Mouse (Mus musculus) central nervous system, embryonic 18 days (tissue): ENCODE data around the gene Rpl21. TPM values are rescaled to one million over a fixed set of nuclear protein-coding genes. Genes with fewer than 3 reads are reported as not detected.

Experiments
- polyA plus RNA-seq: library from polyadenylated mRNA; depleted of rRNA; stranded (reverse); fragments of >200 nt; gene quantifications from 2 replicates; pipeline ENCODE4 v1.2.3, GENCODE M21; 2012; rRNA removed

Rpl21 gene
- polyA plus RNA-seq: 422 and 424 TPM in 2 replicates

DNA sequence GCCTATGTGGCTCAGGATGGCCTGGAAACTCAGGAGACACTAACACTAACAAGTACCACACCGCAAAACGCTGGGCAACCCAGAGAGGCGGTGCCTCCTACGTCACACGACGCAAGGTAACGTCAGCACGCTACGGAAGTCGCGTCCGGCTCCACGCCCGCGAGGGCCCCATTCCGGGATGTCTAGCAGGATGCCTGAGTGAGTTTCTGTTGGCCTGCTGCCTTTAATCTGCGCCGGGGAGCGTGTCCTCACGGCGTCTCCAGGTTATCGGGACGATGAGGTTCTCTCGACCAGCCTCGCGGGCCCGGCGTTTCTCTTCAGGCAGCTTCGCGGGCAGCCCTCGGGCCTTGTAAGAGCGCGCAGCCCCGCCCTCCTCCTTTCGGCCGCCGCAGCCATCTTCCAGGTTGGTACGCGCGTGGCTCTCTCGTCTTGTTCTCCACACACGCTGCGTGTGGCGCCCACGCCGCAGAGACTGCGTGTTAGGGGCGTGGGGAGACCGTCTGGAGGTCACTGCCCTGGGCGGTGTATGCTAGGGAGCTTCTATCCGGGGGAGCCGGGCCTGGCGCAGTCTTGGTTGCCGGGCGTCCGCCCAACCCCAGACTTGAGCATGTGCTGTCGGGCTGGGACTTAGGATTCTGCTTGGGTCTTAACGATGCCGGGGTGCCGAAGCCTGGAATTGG lies at the start of gene Rpl21:
Gene Rpl21, plus strand, starts transcription at position 122 of the 680 bp plus-strand sequence.

DNA sequence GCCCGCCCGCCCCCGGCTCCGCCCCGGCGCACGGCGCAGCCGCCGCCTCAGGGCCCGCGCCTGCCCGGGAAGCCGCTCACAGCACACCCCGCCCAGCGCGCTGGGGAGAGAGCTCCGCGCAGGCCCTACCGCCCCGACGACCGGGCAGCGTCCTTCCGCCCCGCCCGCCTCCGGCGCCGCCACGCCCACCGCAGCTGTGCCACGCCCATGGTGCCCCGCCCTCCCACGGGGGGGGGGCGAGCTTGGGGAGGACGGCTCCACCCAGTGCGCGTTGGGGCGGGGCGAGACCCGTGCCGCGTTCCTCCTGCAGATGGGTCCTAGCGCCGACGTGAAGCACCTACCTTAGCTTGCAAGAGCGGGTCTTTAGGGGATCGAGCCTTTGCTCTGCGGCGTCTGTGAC lies 37.8 kb upstream of the Rpl21 start, which contains the start of gene Usp12:
Gene Usp12, minus strand, starts transcription at position 154 of the 400 bp plus-strand sequence.

DNA sequence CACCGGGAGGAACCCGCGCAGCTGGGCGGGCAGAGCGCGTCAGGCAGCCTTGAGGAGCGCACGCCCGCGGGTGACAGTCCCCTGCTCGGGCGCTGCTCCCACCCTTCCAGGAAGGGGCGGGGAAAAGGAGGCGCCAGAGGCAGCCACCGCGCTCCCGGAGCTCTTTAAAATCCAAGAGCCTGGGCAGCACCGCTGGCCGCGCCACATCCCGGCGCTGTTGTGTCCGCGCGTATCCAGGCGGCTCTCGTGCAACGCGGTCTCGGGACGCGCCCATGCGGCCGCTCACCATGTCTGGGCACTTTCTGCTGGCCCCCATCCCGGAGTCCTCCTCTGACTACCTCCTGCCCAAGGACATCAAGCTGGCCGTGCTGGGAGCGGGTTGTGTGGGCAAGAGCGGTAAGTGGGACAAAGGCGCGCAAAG lies 12.3 kb downstream of the Rpl21 start, which contains the start of gene Rasl11a:
Gene Rasl11a, plus strand, starts transcription at position 127 of the 421 bp plus-strand sequence.

Other genes with a start within 250 kb of the Rpl21 start
- 46.4 and 53.1 TPM in 2 replicates for gene Gpr12, start 247.7 kb upstream of the Rpl21 start, polyA plus RNA-seq
- 28.6 and 30.3 TPM in 2 replicates for gene Usp12, start 37.9 kb upstream of the Rpl21 start, polyA plus RNA-seq
- 5.5 and 7.1 TPM in 2 replicates for gene Rasl11a, start 12.2 kb downstream of the Rpl21 start, polyA plus RNA-seq
- gene Gtf3a, start 115.8 kb downstream of the Rpl21 start, polyA plus RNA-seq: 86.0 and 92.1 TPM in 2 replicates
- 19.9 and 23.2 TPM in 2 replicates for gene Mtif3, start 130.9 kb downstream of the Rpl21 start, polyA plus RNA-seq
- 6.7 and 7.2 TPM in 2 replicates for gene Lnx2, start 243.7 kb downstream of the Rpl21 start, polyA plus RNA-seq
- 103 and 104 TPM in 2 replicates for gene Polr1d, start 244.2 kb downstream of the Rpl21 start, polyA plus RNA-seq